Mouse (Mus musculus) MEL (cell line): Measurements from ENCODE around the gene Doxl2. TPM values are rescaled to one million over a fixed set of nuclear protein-coding genes. Genes with fewer than 3 reads are reported as not detected.

Experiments
- DNase-seq: peaks from one replicate; pipeline ENCODE4 v3.0.0; 2011; ENCODE audit warnings: low read depth, low spot score
- H3K27ac ChIP-seq: 2 replicates; pipeline ENCODE4 v1.5.1; 2012; ENCODE audit warnings: low read depth, mild to moderate bottlenecking, control low read depth, low read length, moderate library complexity; ENCODE audit not compliant: control insufficient read depth
- H3K27me3 ChIP-seq, 2 experiments: fragments of 150-350 bp in 1 of 2; sonication (generic) in 1 of 2; 2 replicates each; pipeline ENCODE4 v1.6.1; 2012; ENCODE audit warnings: low read length in 2 of 2, mild to moderate bottlenecking in 2 of 2, improper control_type of control experiment in 1 of 2, moderate library complexity in 1 of 2; ENCODE audit not compliant: insufficient read depth in 2 of 2, control insufficient read depth in 1 of 2
- H3K36me3 ChIP-seq, 2 experiments: 2 replicates each; pipeline ENCODE4 v1.6.1; 2012 to 2014; ENCODE audit warnings: low read length in 2 of 2, improper control_type of control experiment in 1 of 2, inconsistent platforms in 1 of 2, mild to moderate bottlenecking in 1 of 2; ENCODE audit not compliant: insufficient read depth in 2 of 2, control insufficient read depth in 1 of 2
- H3K4me1 ChIP-seq, 2 experiments: fragments of 150-350 bp in 1 of 2; sonication (generic) in 1 of 2; 2 replicates each; pipeline ENCODE4 v1.6.1; 2012; ENCODE audit warnings: low read length in 2 of 2, improper control_type of control experiment in 1 of 2, mild to moderate bottlenecking in 1 of 2; ENCODE audit not compliant: insufficient read depth in 2 of 2, control insufficient read depth in 1 of 2
- H3K4me3 ChIP-seq, 2 experiments: fragments of 150-350 bp in 1 of 2; sonication (generic) in 1 of 2; 2 replicates each; pipeline ENCODE4 v1.5.1; 2012; ENCODE audit warnings: low read depth in 2 of 2, low read length in 2 of 2, mild to moderate bottlenecking in 2 of 2, moderate library complexity in 2 of 2, control low read depth in 1 of 2, improper control_type of control experiment in 1 of 2; ENCODE audit not compliant: control insufficient read depth in 1 of 2, insufficient read depth in 1 of 2
- H3K79me2 ChIP-seq: 2 replicates; pipeline ENCODE4 v1.6.1; 2012; ENCODE audit warnings: mild to moderate bottlenecking, low read length, moderate library complexity; ENCODE audit not compliant: control insufficient read depth, poor library complexity, insufficient read depth
- H3K9ac ChIP-seq: 2 replicates; pipeline ENCODE4 v1.6.1; 2012; ENCODE audit warnings: low read depth, mild to moderate bottlenecking, control low read depth, low read length, moderate library complexity; ENCODE audit not compliant: control insufficient read depth, poor library complexity, severe bottlenecking
- H3K9me3 ChIP-seq: fragments of 150-350 bp; sonication (generic); replicated peaks from 2 replicates; pipeline ENCODE4 v1.6.1; 2012; ENCODE audit warnings: mild to moderate bottlenecking, low read length, improper control_type of control experiment, moderate library complexity; ENCODE audit not compliant: insufficient read depth
- MAFK ChIP-seq: IDR thresholded peaks from 2 replicates; pipeline ENCODE4 v1.6.1; 2011; ENCODE audit warnings: low read depth, mild to moderate bottlenecking, low read length, improper control_type of control experiment, borderline replicate concordance
- MAX ChIP-seq: IDR thresholded peaks from 2 replicates; pipeline ENCODE4 v1.6.1; 2011; ENCODE audit warnings: low read length, improper control_type of control experiment
- MEF2A ChIP-seq: IDR thresholded peaks from 2 replicates; pipeline ENCODE4 v1.6.1; 2014; ENCODE audit warnings: low read depth, mild to moderate bottlenecking, inconsistent platforms, low read length, improper control_type of control experiment; ENCODE audit not compliant: poor library complexity, insufficient replicate concordance, severe bottlenecking; ENCODE audit errors: extremely low read depth
- MYB ChIP-seq: IDR thresholded peaks from 2 replicates; pipeline ENCODE4 v1.6.1; 2011; ENCODE audit warnings: mild to moderate bottlenecking, low read depth, low read length, improper control_type of control experiment
- MYC ChIP-seq: IDR thresholded peaks from 2 replicates; pipeline ENCODE4 v1.6.1; 2011; ENCODE audit warnings: low read depth, mild to moderate bottlenecking, low read length, improper control_type of control experiment, moderate library complexity
- POLR2AphosphoS2 ChIP-seq: IDR thresholded peaks from 2 replicates; pipeline ENCODE4 v1.6.1; 2011; ENCODE audit warnings: low read length, improper control_type of control experiment
- RAD21 ChIP-seq: IDR thresholded peaks from 2 replicates; pipeline ENCODE4 v1.6.1; 2011; ENCODE audit warnings: mild to moderate bottlenecking, low read depth, low read length, improper control_type of control experiment
- TBP ChIP-seq: IDR thresholded peaks from 2 replicates; pipeline ENCODE4 v1.8.0; 2011; ENCODE audit warnings: low read depth, low read length, improper control_type of control experiment
- TCF12 ChIP-seq: IDR thresholded peaks from 2 replicates; pipeline ENCODE4 v1.6.1; 2014; ENCODE audit warnings: low read depth, mild to moderate bottlenecking, inconsistent platforms, low read length, improper control_type of control experiment, moderate library complexity
- USF2 ChIP-seq, 2 experiments: IDR thresholded peaks; 2 replicates each; pipeline ENCODE4 v1.6.1; 2011 to 2012; ENCODE audit warnings: improper control_type of control experiment in 2 of 2, low read length in 2 of 2, borderline replicate concordance in 1 of 2, inconsistent platforms in 1 of 2, low read depth in 1 of 2, mild to moderate bottlenecking in 1 of 2; ENCODE audit not compliant: insufficient read depth in 1 of 2
- ZC3H11A ChIP-seq: IDR thresholded peaks from 2 replicates; pipeline ENCODE4 v1.6.1; 2012; ENCODE audit warnings: low read depth, mild to moderate bottlenecking, inconsistent platforms, low read length, improper control_type of control experiment
- ZKSCAN1 ChIP-seq: IDR thresholded peaks from 2 replicates; pipeline ENCODE4 v1.6.1; 2012; ENCODE audit warnings: low read depth, mild to moderate bottlenecking, inconsistent platforms, low read length, improper control_type of control experiment, moderate library complexity
- polyA plus RNA-seq, 2 experiments: library from polyadenylated mRNA; stranded (reverse) in 1 of 2; unstranded in 1 of 2; fragments of >175 nt in 1 of 2; fragments of >200 nt in 1 of 2; gene quantifications; 2 replicates each; pipeline versions ENCODE4 v1.2.1 to v1.2.4; 2012; ENCODE audit warnings: low replicate concordance in 2 of 2, low read depth in 1 of 2; ENCODE audit not compliant: insufficient read length in 2 of 2, insufficient read depth in 1 of 2, missing spikeins in 1 of 2
- total RNA-seq: library from RNA; depleted of rRNA; stranded (reverse); fragments of 300-350 nt; gene quantifications from 2 replicates; pipeline ENCODE4 v1.2.3, GENCODE M21; 2012

Gene Doxl2
- total and polyA plus RNA-seq, 3 experiments = not detected

GRCm38 (mm10) chr6:48950676-48951075, 24.1 kb upstream of the Doxl2 start:
- H3K9me3 ChIP-seq = no peaks in the 10 kb centered on the region
- no peaks in the 10 kb centered on the region for H3K79me2 ChIP-seq
- no peak for DNase-seq
- no peaks in the 10 kb centered on the region for H3K36me3 ChIP-seq
- H3K9ac ChIP-seq = no peak overlapping the region
- H3K4me3 ChIP-seq = no peak overlapping the region
- H3K4me1 ChIP-seq = no peaks in the 10 kb centered on the region
- H3K27me3 ChIP-seq = no peaks in the 10 kb centered on the region
- no peak overlapping the region for H3K27ac ChIP-seq
- TF ChIP-seq MYB (no peak), ZC3H11A (no peak), TBP (no peak), MAX (no peak), MAFK (no peak), MEF2A (no peak), USF2 (IDR thresholded peaks at IDR 0.05; ENCODE audit: borderline replicate concordance in 1 of 2, insufficient read depth in 1 of 2, low read depth in 1 of 2, low read length in 2 of 2) (no peak), TCF12 (no peak)

GRCm38 (mm10) chr6:48951630-48952029, 23.1 kb upstream of the Doxl2 start:
- Histone ChIP-seq H3K36me3 (no peaks in the 10 kb centered on the region), H3K27ac (no peak overlapping the region), H3K9me3 (no peaks in the 10 kb centered on the region), H3K4me3 (no peak overlapping the region), H3K79me2 (no peaks in the 10 kb centered on the region), H3K4me1 (no peaks in the 10 kb centered on the region), H3K9ac (no peak overlapping the region), H3K27me3 (no peaks in the 10 kb centered on the region)
- DNase-seq = no peak
- TF ChIP-seq MYC (no peak), ZKSCAN1 (no peak), MEF2A (no peak), RAD21 (no peak), POLR2AphosphoS2 (no peak)

- no peak for TF ChIP-seq MYC
- H3K79me2 ChIP-seq = no peaks in the 10 kb centered on the region
- no peak overlapping the region for H3K9ac ChIP-seq
- no peaks in the 10 kb centered on the region for H3K9me3 ChIP-seq
- H3K4me3 ChIP-seq = no peak overlapping the region
- DNase-seq = no peak
- H3K27me3 ChIP-seq = no peaks in the 10 kb centered on the region
- H3K27ac ChIP-seq = no peak overlapping the region
- H3K4me1 ChIP-seq = no peaks in the 10 kb centered on the region
- H3K36me3 ChIP-seq = no peaks in the 10 kb centered on the region
Measured at GRCm38 (mm10) chr6:48953220-48953619, 21.5 kb upstream of the Doxl2 start.
